Mouse (Mus musculus) bone marrow macrophage, adult 2 months (primary cell): ENCODE results near the gene Slc35a5. TPM values are rescaled to one million over a fixed set of nuclear protein-coding genes. Genes with fewer than 3 reads are reported as not detected.

Experiments
- H3K27ac ChIP-seq: 2 replicates; pipeline ENCODE4 v1.5.1; 2012; ENCODE audit warnings: low read depth, low read length; ENCODE audit not compliant: insufficient read depth
- H3K4me1 ChIP-seq: 2 replicates; pipeline ENCODE4 v1.6.1; 2012; ENCODE audit warnings: low read length; ENCODE audit not compliant: control insufficient read depth, insufficient read depth
- H3K4me3 ChIP-seq: 2 replicates; pipeline ENCODE4 v1.5.1; 2012; ENCODE audit warnings: mild to moderate bottlenecking, low read length, moderate library complexity; ENCODE audit not compliant: insufficient read depth
- CTCF ChIP-seq: IDR thresholded peaks from 2 replicates; pipeline ENCODE4 v1.5.1; 2012; ENCODE audit warnings: low read depth, mild to moderate bottlenecking, low read length, moderate library complexity
- POLR2A ChIP-seq: IDR thresholded peaks from 2 replicates; pipeline ENCODE4 v1.6.1; 2012; ENCODE audit warnings: mild to moderate bottlenecking, low read depth, low read length, borderline replicate concordance
- polyA plus RNA-seq: library from polyadenylated mRNA; stranded (reverse); fragments of >200 nt; gene quantifications from 2 replicates; pipeline ENCODE4 v1.2.4, GENCODE M21; 2012; ENCODE audit not compliant: missing spikeins, insufficient read depth, insufficient read length

Slc35a5 gene
- polyA plus RNA-seq, 1 experiment = 65.1 TPM

DNA sequence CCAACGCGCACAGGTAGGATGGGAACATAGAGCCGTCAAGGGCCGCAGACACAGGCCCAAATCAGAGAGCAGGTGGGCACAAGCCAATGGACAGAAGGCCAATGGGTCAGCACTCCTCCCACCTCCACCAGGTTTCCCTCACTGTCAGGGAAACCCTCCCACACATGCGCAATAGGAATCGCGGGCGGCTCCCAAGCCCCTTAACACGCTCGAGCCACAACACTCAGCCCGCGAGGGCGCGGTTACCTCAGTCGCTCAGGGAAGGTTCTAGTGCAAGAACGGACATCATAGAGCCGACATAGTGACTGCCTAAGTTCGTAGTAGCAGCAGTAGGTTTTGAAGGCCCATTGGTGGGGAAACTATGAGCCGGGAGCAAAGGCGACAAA lies 377 bp downstream of the Slc35a5 start:
- Histone ChIP-seq H3K27ac (peak overlapping the region; percentile 76), H3K4me3 (peak overlapping the region; percentile 83), H3K4me1 (peaks cover 13% of the 10 kb centered on the region)
- TF ChIP-seq CTCF (no peak), POLR2A (no peak)

DNA sequence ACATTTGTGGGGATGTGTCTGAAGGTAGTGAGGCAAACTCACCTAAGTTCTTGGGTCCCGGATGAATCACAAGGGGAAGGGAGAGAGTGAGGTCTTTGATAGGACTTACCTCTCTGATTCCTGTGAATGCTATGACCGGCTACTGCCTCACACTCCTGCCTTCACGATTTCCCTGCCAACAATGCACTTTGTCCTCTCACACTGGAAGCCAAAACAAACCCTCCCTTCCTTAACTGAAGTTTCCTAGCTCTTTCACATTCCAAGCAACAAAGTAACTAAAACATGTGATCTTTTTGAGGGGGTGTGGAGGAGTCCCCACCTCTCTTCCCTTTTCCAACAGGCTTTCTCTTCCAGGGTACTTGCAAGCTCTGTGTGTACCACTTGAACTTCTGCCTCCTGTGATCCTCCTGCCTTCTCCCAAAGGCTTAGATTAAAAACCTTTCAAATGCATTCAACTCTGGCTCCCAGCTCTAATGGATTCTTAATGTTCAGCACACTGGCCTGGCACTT lies 3.7 kb downstream of the Slc35a5 start:
- TF ChIP-seq CTCF (no peak), POLR2A (no peak)
- Histone ChIP-seq H3K27ac (no peak overlapping the region), H3K4me3 (no peak overlapping the region), H3K4me1 (peaks cover 4% of the 10 kb centered on the region)

GRCm38 (mm10) chr16:45148488-45149082 lies 9.9 kb downstream of the Slc35a5 start:
- Histone ChIP-seq H3K4me3 (no peak overlapping the region), H3K27ac (peak overlapping the region; percentile 39), H3K4me1 (peaks cover 10% of the 10 kb centered on the region)
- TF ChIP-seq POLR2A = no peak
- no peak for TF ChIP-seq CTCF

DNA sequence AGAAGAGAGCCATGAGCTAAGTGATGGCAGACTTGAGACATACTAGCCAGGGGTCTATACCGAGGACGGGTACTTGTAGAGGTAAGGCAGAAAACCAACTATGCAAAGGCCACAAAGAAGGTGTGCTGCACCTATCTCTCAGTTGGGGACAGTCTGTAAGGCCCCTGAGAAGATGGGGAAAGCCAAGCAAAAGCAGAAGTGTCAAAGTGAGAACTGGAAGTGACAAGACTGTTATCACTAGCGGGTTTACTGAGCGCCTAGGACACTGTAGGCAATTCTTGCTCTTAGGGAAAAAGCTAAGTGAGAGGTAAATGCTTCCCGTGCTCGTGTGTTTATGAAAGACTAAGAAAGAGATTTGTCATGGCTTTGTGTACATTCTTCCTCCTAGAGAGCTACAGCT lies 13.4 kb downstream of the Slc35a5 start:
- Histone ChIP-seq H3K4me1 (peaks cover 13% of the 10 kb centered on the region), H3K27ac (no peak overlapping the region), H3K4me3 (no peak overlapping the region)
- TF ChIP-seq POLR2A = no peak
- TF ChIP-seq CTCF = no peak

- TF ChIP-seq CTCF (no peak), POLR2A (no peak)
- Histone ChIP-seq H3K4me1 (peaks cover 7% of the 10 kb centered on the region), H3K27ac (peak overlapping the region; percentile 32), H3K4me3 (no peak overlapping the region)
These were observed 15.9 kb downstream of the Slc35a5 start for GRCm38 (mm10) chr16:45142565-45142964.

DNA sequence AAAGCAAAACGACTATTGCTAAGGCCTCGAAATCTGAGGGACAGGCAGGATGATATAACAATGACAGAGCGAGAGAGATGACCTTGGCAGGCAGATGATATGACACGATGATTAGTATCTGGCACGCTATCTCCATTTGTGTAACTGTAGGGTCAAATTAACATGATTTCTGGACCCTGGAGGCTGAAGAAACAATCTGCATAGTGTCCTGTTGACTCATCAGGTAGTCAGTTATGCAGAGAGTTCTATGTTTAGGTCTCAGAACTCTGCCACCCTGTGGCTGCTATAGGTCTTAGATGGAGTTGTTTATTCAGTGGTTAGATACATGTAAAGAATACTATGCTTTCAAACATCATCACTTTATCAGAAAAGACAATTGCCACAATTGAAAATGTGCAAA lies 16.8 kb downstream of the Slc35a5 start:
- Histone ChIP-seq H3K4me1 (peaks cover 7% of the 10 kb centered on the region), H3K4me3 (no peak overlapping the region), H3K27ac (no peak overlapping the region)
- TF ChIP-seq POLR2A (no peak), CTCF (no peak)

GRCm38 (mm10) chr16:45127936-45128710 lies 30.4 kb downstream of the Slc35a5 start:
- no peaks in the 10 kb centered on the region for H3K4me1 ChIP-seq
- no peak overlapping the region for H3K4me3 ChIP-seq
- no peak overlapping the region for H3K27ac ChIP-seq
- TF ChIP-seq CTCF (no peak), POLR2A (no peak)

DNA sequence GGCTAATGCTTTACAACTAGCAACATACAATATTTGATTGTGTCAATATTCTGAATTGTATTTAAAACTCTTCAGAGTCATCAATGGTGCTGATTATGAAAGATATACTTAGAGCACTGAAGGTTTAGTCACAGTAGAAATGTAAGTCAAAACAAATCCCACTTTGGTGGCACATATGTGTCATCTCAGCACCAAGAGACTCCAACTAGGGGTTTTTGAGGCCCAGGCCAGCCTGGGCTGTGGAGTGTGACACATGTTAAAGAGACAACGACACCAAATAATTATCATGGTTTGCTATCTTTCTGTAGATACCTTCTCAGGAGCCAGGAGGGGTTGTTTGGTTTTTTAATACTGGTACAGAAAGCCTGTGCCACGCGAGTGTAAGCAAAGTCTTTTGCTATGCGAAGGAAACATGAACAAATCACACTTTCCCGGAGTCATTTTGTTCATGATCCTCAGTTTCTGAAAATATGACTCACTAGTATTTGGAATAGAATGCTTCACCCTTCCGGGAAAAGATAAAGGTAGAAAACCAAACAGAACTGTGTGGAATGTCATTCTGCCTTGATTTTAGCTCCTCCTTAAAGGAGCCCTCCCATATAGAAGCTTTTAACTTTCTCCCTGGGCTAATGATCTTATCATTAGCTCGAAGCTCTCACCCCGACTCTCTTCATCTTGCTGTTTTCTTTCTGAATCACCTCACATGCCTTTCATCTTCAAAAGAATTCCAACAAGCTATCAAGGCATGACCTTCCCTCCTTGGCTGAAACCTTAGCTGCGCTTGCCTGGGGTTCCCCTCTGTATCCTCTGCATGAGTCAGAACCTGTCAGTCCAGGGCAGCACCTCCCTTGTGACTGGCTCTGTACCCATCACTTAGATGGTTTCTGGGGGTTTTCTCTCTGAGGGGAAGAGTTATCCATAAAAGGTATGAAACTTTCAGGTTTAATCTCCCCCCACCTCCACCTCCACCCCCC lies 34.0 kb downstream of the Slc35a5 start:
- no peaks in the 10 kb centered on the region for H3K4me1 ChIP-seq
- H3K4me3 ChIP-seq = no peak overlapping the region
- H3K27ac ChIP-seq = no peak overlapping the region
- no peak for TF ChIP-seq CTCF
- TF ChIP-seq POLR2A = no peak

GRCm38 (mm10) chr16:45122571-45122970 lies 35.9 kb downstream of the Slc35a5 start:
- no peak overlapping the region for H3K4me3 ChIP-seq
- no peak for TF ChIP-seq POLR2A
- no peak for TF ChIP-seq CTCF
- no peaks in the 10 kb centered on the region for H3K4me1 ChIP-seq
- no peak overlapping the region for H3K27ac ChIP-seq
